8 mouse cellular contexts compared by ENCODE assay signal in the genomic region with DNA sequence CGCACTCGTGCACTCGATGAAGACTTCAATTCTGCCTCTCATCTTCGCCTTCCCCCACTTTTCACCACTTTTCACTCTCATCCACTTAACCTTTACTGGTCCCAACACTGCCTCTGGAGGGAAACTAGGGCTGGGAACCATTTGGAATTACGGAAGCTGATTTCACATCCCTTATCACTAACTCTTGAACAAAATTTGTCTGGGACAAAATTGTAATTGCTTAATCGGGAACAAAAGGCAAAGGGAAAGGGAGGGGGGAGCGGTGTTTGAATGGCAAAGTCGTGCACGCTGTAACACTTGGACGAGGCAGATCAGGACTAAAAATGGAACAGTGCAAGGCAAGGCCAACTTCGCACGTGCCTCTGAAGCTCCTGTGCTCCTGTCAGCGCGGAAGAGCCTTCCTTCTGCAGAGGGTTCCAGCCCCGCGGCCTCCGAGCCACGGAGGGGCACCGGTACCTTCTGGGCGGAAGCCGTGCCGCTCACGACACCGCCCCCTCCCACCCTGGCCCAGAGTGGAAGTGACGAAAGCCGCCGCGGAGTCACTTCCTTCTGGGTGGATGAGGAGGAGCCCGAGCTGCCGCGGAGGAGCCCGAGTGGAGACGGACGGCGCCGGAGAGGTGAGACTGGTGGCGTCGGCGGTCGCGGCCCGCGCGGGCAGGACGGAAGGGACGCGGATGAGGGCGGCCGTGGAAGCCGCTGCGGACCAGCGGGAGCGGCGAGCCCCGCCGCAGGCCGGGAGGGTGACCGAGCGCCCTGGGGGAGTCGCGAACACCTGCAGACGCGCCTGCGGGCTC. TPM values are rescaled to one million over a fixed set of nuclear protein-coding genes. Genes with fewer than 3 reads are reported as not detected.
A peak's percentile ranks its signal among the peaks of the same experiment; 100 is the strongest.
DNase-seq lines count a peak whose midpoint lies in the region; ATAC-seq and TF ChIP-seq lines count a peak whose summit lies in the region.

A gene (plus strand): TSS at position 365 of the 794 bp plus-strand sequence.

- peak; percentile 65 for DNase-seq in c-Kit-positive CD71-positive TER-119-positive erythroid progenitor cells, embryonic 14.5 days (ENCODE audit: low spot score)
- peak; percentile 91 to 95 for DNase-seq in kidney, postnatal 36 days
- peak; percentile 58 to 66 (median 63) for DNase-seq in liver, embryonic 14.5 days (ENCODE audit: low read depth in 3 of 3, low spot score in 3 of 3)
- peak; percentile 91 for DNase-seq in neural tube, embryonic 11.5 days (ENCODE audit: low spot score)

- no peaks in the 10 kb centered on the region for H3K27me3 ChIP-seq in ES-Bruce4 (ENCODE audit: control insufficient read depth, insufficient read depth, low read length, poor library complexity, severe bottlenecking)
- H3K27me3 ChIP-seq in forebrain, embryonic 12.5 days: no peaks in the 10 kb centered on the region
- H3K27me3 ChIP-seq in heart, embryonic 16.5 days (ENCODE audit: control insufficient read depth, insufficient read depth, low read length): no peaks in the 10 kb centered on the region
- H3K27me3 ChIP-seq in liver, embryonic 14.5 days (ENCODE audit: control insufficient read depth, insufficient read depth, low read length): no peaks in the 10 kb centered on the region; the same call in 1 of the 2 replicates
- H3K27me3 ChIP-seq in neural tube, embryonic 11.5 days (ENCODE audit: control insufficient read depth, insufficient read depth, low read length): no peaks in the 10 kb centered on the region
- no peaks in the 10 kb centered on the region for H3K27me3 ChIP-seq in stomach, embryonic 16.5 days (ENCODE audit: control insufficient read depth, insufficient read depth, low read length)

- H3K9me3 ChIP-seq in ES-Bruce4 (replicated peaks; ENCODE audit: control insufficient read depth, insufficient read depth, low read length, poor library complexity, severe bottlenecking): no peaks in the 10 kb centered on the region
- no peaks in the 10 kb centered on the region for H3K9me3 ChIP-seq in forebrain, embryonic 12.5 days
- H3K9me3 ChIP-seq in heart, embryonic 16.5 days (replicated peaks; ENCODE audit: control insufficient read depth, low read length): no peaks in the 10 kb centered on the region
- H3K9me3 ChIP-seq in liver, embryonic 14.5 days (ENCODE audit: control insufficient read depth, low read length): no peaks in the 10 kb centered on the region
- no peaks in the 10 kb centered on the region for H3K9me3 ChIP-seq in neural tube, embryonic 11.5 days (ENCODE audit: control insufficient read depth, low read length)
- no peaks in the 10 kb centered on the region for H3K9me3 ChIP-seq in stomach, embryonic 16.5 days (replicated peaks; ENCODE audit: control insufficient read depth, low read length)

- peak within 1 kb of the TSS; percentile 84 for H3K9ac ChIP-seq in ES-Bruce4 (ENCODE audit: low read depth, poor library complexity, severe bottlenecking)
- peak within 1 kb of the TSS; percentile 98 for H3K9ac ChIP-seq in forebrain, embryonic 12.5 days
- H3K9ac ChIP-seq in heart, embryonic 16.5 days (ENCODE audit: low read length): peak within 1 kb of the TSS; percentile 100
- peak within 1 kb of the TSS; percentile 96 for H3K9ac ChIP-seq in liver, embryonic 14.5 days (replicated peaks)
- H3K9ac ChIP-seq in neural tube, embryonic 11.5 days (ENCODE audit: low read length): peak within 1 kb of the TSS; percentile 88
- H3K9ac ChIP-seq in stomach, embryonic 16.5 days (ENCODE audit: low read length): peak within 1 kb of the TSS; percentile 99

- WGBS in forebrain, embryonic 12.5 days: 5% methylated on average over 64 of the region's 64 CpGs
- 2% methylated on average over 64 of the region's 64 CpGs for WGBS in heart, embryonic 16.5 days
- 6% methylated on average over 63 of the region's 64 CpGs for WGBS in liver, embryonic 14.5 days (ENCODE audit: insufficient replicate concordance)
- 6% methylated on average over 57 of the region's 64 CpGs for WGBS in neural tube, embryonic 11.5 days
- 5% methylated on average over 64 of the region's 64 CpGs for WGBS in stomach, embryonic 16.5 days

- peak within 1 kb of the TSS; percentile 91 for H3K4me2 ChIP-seq in forebrain, embryonic 12.5 days
- peak within 1 kb of the TSS; percentile 87 for H3K4me2 ChIP-seq in heart, embryonic 16.5 days (ENCODE audit: low read depth, low read length)
- H3K4me2 ChIP-seq in liver, embryonic 14.5 days (ENCODE audit: low read depth): peak within 1 kb of the TSS; percentile 88
- H3K4me2 ChIP-seq in neural tube, embryonic 11.5 days (ENCODE audit: low read depth): peak within 1 kb of the TSS; percentile 70
- peak within 1 kb of the TSS; percentile 77 for H3K4me2 ChIP-seq in stomach, embryonic 16.5 days (ENCODE audit: low read depth, low read length)

- no peaks in the 10 kb centered on the region for H3K4me1 ChIP-seq in ES-Bruce4 (ENCODE audit: control insufficient read depth, insufficient read depth, low read length)
- H3K4me1 ChIP-seq in forebrain, embryonic 12.5 days: peaks cover 20% of the 10 kb centered on the region
- H3K4me1 ChIP-seq in heart, embryonic 16.5 days (ENCODE audit: control insufficient read depth, insufficient read depth, low read length): peaks cover 32% of the 10 kb centered on the region
- peaks cover 4 to 14% of the 10 kb centered on the region in 2 experiments for H3K4me1 ChIP-seq in liver, embryonic 14.5 days (replicated peaks; ENCODE audit: control insufficient read depth in 2 of 2, insufficient read depth in 2 of 2, low read length in 1 of 2)
- H3K4me1 ChIP-seq in neural tube, embryonic 11.5 days (ENCODE audit: control insufficient read depth, insufficient read depth, low read length): peaks cover 7% of the 10 kb centered on the region
- peaks cover 14% of the 10 kb centered on the region for H3K4me1 ChIP-seq in stomach, embryonic 16.5 days (ENCODE audit: control insufficient read depth, insufficient read depth, low read length)

- peak; percentile 99 for ATAC-seq in forebrain, embryonic 12.5 days (ENCODE audit: low FRiP score)
- ATAC-seq in heart, embryonic 16.5 days (replicated peaks; ENCODE audit: extremely low read depth, insufficient read depth, low FRiP score): peak; percentile 96
- peak; percentile 93 for ATAC-seq in liver, embryonic 14.5 days (ENCODE audit: insufficient read depth)
- ATAC-seq in neural tube, embryonic 11.5 days (ENCODE audit: insufficient read depth, low FRiP score, low TSS enrichment): peak; percentile 94
- peak; percentile 96 for ATAC-seq in stomach, embryonic 16.5 days (ENCODE audit: insufficient read depth, low FRiP score)

- no peak within 1 kb of the TSS for H3K27ac ChIP-seq in ES-Bruce4 (ENCODE audit: insufficient read depth, low read length)
- H3K27ac ChIP-seq in forebrain, embryonic 12.5 days: peak within 1 kb of the TSS; percentile 78
- peak within 1 kb of the TSS; percentile 95 for H3K27ac ChIP-seq in heart, embryonic 16.5 days (ENCODE audit: low read length)
- no peak within 1 kb of the TSS; the same call in 1 of the 2 replicates for H3K27ac ChIP-seq in liver, embryonic 14.5 days
- H3K27ac ChIP-seq in neural tube, embryonic 11.5 days (ENCODE audit: low read depth, low read length): no peak within 1 kb of the TSS; the same call in 1 of the 2 replicates
- H3K27ac ChIP-seq in stomach, embryonic 16.5 days (ENCODE audit: low read length): peak within 1 kb of the TSS; percentile 79

- no peak for TF ChIP-seq EP300 in ES-Bruce4 (IDR thresholded peaks at IDR 0.05; ENCODE audit: insufficient read depth, low read depth, low read length)
- no peak for TF ChIP-seq EP300 in liver, embryonic 14.5 days (IDR thresholded peaks at IDR 0.05; ENCODE audit: low read depth)

- H3K36me3 ChIP-seq in ES-Bruce4 (ENCODE audit: control insufficient read depth, insufficient read depth, low read length, poor library complexity, severe bottlenecking): peaks cover 11% of the 10 kb centered on the region
- peaks cover 30% of the 10 kb centered on the region for H3K36me3 ChIP-seq in forebrain, embryonic 12.5 days (replicated peaks)
- peaks cover 21% of the 10 kb centered on the region for H3K36me3 ChIP-seq in heart, embryonic 16.5 days (ENCODE audit: control insufficient read depth, insufficient read depth)
- H3K36me3 ChIP-seq in liver, embryonic 14.5 days (replicated peaks; ENCODE audit: control insufficient read depth, insufficient read depth, low read depth): peaks cover 8% of the 10 kb centered on the region
- H3K36me3 ChIP-seq in neural tube, embryonic 11.5 days (ENCODE audit: control insufficient read depth, insufficient read depth, low read length): peaks cover 3% of the 10 kb centered on the region; the same call in 1 of the 2 replicates
- peaks cover 6% of the 10 kb centered on the region; the same call in 1 of the 2 replicates for H3K36me3 ChIP-seq in stomach, embryonic 16.5 days (ENCODE audit: control insufficient read depth, insufficient read depth, low read length)

- peak within 1 kb of the TSS; percentile 79 for H3K4me3 ChIP-seq in ES-Bruce4 (ENCODE audit: low read depth, low read length)
- H3K4me3 ChIP-seq in forebrain, embryonic 12.5 days (replicated peaks): peak within 1 kb of the TSS; percentile 98
- peak within 1 kb of the TSS; percentile 97 for H3K4me3 ChIP-seq in heart, embryonic 16.5 days (ENCODE audit: low read length)
- peak within 1 kb of the TSS; percentile 93 to 97 for H3K4me3 ChIP-seq in liver, embryonic 14.5 days (ENCODE audit: insufficient read depth in 1 of 2, low read depth in 2 of 2, low read length in 2 of 2)
- peak within 1 kb of the TSS; percentile 73 for H3K4me3 ChIP-seq in neural tube, embryonic 11.5 days (ENCODE audit: low read depth, low read length)
- H3K4me3 ChIP-seq in stomach, embryonic 16.5 days (replicated peaks; ENCODE audit: low read length): peak within 1 kb of the TSS; percentile 79

- TF ChIP-seq CTCF in ES-Bruce4 (IDR thresholded peaks at IDR 0.05; ENCODE audit: low read depth, low read length): no peak
- 0 out of 2 replicates have a peak, but pooled peaks have one; percentile 3 for TF ChIP-seq CTCF in liver, embryonic 14.5 days (IDR thresholded peaks at IDR 0.05; ENCODE audit: low read depth)

- peak; percentile 46 for TF ChIP-seq POLR2A in ES-Bruce4 (IDR thresholded peaks at IDR 0.05; ENCODE audit: insufficient read depth, low read length)

RNA-seq across cellular contexts. Expression of the gene that starts here (rescaled TPM):
- polyA plus RNA-seq in ES-Bruce4 (2011; ENCODE audit: insufficient read depth, insufficient read length, low read depth, missing spikeins): 12.6 and 14.6 TPM in 2 replicates
- 13.1 and 13.8 TPM in 2 replicates for polyA plus RNA-seq in forebrain, embryonic 12.5 days (2016; fragmentation: Nextera tagmentation; extraction: Ambion mirVana)
- polyA plus RNA-seq in heart, embryonic 16.5 days (2015; fragmentation: Nextera tagmentation; extraction: Ambion mirVana): 11.5 and 11.8 TPM in 2 replicates
- 1.9 and 2.7 TPM in 2 replicates for polyA plus RNA-seq in liver, embryonic 14.5 days (2012; rRNA removed)
- polyA plus RNA-seq in liver, embryonic 14.5 days (2014; fragmentation: Nextera tagmentation; extraction: Ambion mirVana): 1.3 and 1.8 TPM in 2 replicates
- 7.8 and 8.6 TPM in 2 replicates for polyA plus RNA-seq in neural tube, embryonic 11.5 days (2014; fragmentation: Nextera tagmentation; extraction: Ambion mirVana)
- 14.4 and 17.1 TPM in 2 replicates for polyA plus RNA-seq in stomach, embryonic 16.5 days (2015; fragmentation: Nextera tagmentation; extraction: Ambion mirVana)

Comparison
In these comparisons a context has a peak if more than half of its experiments do, and no peak if none do; other contexts are left out.
1. H3K27ac ChIP-seq: peak in forebrain, embryonic 12.5 days (single experiment), heart, embryonic 16.5 days (single experiment) and stomach, embryonic 16.5 days (single experiment); none in ES-Bruce4 (single experiment), liver, embryonic 14.5 days (single experiment) and neural tube, embryonic 11.5 days (single experiment).
2. Peak in every context shown above with its lines, with median percentiles within 50 percentile points of each other: H3K4me3 ChIP-seq, H3K9ac ChIP-seq, DNase-seq, ATAC-seq and H3K4me2 ChIP-seq.